Mouse (Mus musculus): ENCODE results near the gene Cys1. TPM values are rescaled to one million over a fixed set of nuclear protein-coding genes. Genes with fewer than 3 reads are reported as not detected.

The Cys1 gene
- total RNA-seq, 2 experiments from 2014 or later, result 9.3 to 10.7 TPM

Other genes starting within 250 kb of the Cys1 start
- 10 to 100 TPM; 34.8 to 36.1 TPM for gene Taf1b, start 183.5 kb downstream of the Cys1 start, total RNA-seq (2021)
- 1 to 10 TPM; 7.9 to 9.5 TPM for gene Grhl1, start 109.5 kb downstream of the Cys1 start, total RNA-seq (2021)
- gene Klf11, start 30.5 kb downstream of the Cys1 start, total RNA-seq (2021), result 1 to 10 TPM; 8.3 to 9.0 TPM
- 1 to 10 TPM; 8.8 to 9.6 TPM for gene Rrm2, start 26.4 kb upstream of the Cys1 start, total RNA-seq (2021)
- gene Mboat2, start 149.1 kb upstream of the Cys1 start, total RNA-seq (2021), result 10 to 100 TPM; 59.9 to 64.3 TPM